Mouse (Mus musculus): ENCODE data around the gene Rbm33.

DNA sequence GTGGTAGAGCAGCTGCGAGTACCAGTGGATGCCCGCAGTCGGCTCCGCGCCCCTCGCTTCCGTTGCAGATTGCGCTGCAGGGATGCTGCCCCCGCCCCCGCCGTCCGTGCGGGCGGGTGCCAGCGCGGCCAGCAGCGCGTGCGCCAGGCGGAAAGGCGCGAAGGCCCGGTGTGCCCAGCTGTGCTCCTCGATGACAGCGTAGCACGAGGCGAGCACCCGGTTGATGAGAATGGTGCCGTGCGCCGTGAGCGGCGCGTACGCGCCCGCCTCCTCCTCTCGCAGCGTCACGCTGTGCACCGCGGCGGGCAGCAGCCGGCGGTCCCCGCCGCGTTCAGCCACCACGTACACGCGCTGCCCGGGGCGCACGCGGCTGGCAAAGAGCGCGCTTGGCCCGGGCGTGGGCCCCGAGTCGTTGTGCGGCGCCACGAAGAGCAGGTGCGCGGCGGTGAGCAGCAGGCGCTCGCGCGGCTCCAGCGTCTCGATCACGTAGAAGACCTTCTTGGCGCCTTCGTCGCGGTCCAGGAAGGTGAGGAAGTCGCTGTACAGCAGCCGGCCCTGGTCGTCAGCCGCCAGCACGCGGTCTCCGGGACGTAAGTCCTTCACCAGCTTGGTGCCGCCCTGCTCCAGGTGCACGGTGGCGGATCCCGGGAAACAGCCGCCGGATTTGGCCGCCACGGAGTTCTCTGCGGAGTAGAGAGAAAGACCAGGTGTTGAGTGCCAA lies 141.2 kb downstream of the Rbm33 start:
- no peak for TF ChIP-seq POLR2A (IDR thresholded peaks at IDR 0.05; ENCODE audit: extremely low read depth, insufficient read depth, low read length)
- TF ChIP-seq CTCF (IDR thresholded peaks at IDR 0.05; ENCODE audit: low read depth, low read length), result no peak

Data from liver, adult 2 months (tissue).